Mouse (Mus musculus): ENCODE measurements around the gene Klrb1b. TPM values are rescaled to one million over a fixed set of nuclear protein-coding genes. Genes with fewer than 3 reads are reported as not detected.

The Klrb1b gene
- total RNA-seq, 2 experiments from 2014 or later: not detected

GRCm38 (mm10) chr6:128839921-128840320, 13.8 kb upstream of the Klrb1b start:
- TF ChIP-seq CTCF (IDR thresholded peaks at IDR 0.05): no peak
- Histone ChIP-seq H3K4me3 (no peak overlapping the region), H3K27ac (no peak overlapping the region)
- no peak for DNase-seq (ENCODE audit: extremely low spot score in 1 of 2, low spot score in 2 of 2)
- intact Hi-C loops (cut with DNase I): loop anchor here (1.0 kb wide), 2 partner anchors 76 to 110 kb away; no protein-coding TSS in a partner anchor

GRCm38 (mm10) chr6:128839266-128839771, 13.2 kb upstream of the Klrb1b start:
- H3K4me3 ChIP-seq: peak overlapping the region; percentile 72
- TF ChIP-seq CTCF (IDR thresholded peaks at IDR 0.05): peak; percentile 78
- peak; percentile 68 to 76 for DNase-seq (ENCODE audit: extremely low spot score in 1 of 2, low spot score in 2 of 2)
- intact Hi-C loops (cut with DNase I): loop anchor here (1.0 kb wide), 1 partner anchor 75 kb away; no protein-coding TSS in a partner anchor
- H3K27ac ChIP-seq: peak overlapping the region; percentile 95

- intact Hi-C loops (cut with DNase I): loop anchor here (1.0 kb wide), 2 partner anchors 35 to 74 kb away; no protein-coding TSS in a partner anchor
- DNase-seq (ENCODE audit: extremely low spot score in 1 of 2, low spot score in 2 of 2): peak; percentile 89
Observed at GRCm38 (mm10) chr6:128838342-128839265, 12.5 kb upstream of the Klrb1b start.

DNA sequence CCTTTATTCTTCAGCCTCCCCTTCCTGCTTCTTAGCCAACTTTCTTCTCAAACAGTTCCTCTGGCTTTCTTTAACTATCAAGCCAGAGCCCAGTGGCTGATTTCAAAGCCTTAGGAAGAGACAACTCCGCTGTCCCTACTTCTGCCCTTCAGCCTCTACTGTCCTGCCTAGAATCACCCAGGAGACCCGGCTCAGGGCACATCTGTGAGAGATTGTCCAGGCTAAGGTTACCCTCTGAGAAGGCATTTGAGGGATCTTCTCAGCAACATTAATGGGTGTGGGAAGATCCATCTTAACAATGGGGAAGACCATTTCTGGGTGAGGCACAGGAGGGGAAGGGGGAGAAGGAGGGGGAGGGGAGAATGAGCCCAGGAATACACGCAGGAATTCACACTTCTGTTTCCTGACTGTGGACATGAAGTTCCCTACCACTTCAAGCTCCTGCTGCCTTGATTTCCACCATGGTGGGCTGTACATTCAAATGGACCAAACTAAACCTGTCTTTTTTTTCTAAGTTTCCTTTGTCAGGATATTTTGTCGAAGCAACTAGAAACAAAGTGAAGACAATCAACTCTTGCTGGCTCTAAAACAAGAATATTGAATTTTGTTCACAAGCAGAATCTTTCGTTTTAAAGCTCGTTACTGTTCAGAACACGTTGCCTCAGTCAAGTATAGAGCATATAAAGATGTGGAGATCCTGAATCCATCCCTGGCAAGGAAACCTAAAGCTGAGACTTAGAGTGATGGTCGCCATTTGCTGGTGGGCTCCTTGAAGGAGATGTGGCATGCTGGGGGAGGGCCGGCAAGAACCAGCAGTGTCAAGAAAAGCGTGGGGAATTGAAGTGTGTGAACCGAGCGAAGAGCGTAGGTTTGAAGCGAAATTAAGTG, 11.6 kb upstream of the Klrb1b start:
- TF ChIP-seq CTCF (IDR thresholded peaks at IDR 0.05): no peak
- peak in 1 of 2 experiments; percentile 9 for DNase-seq (ENCODE audit: extremely low spot score in 1 of 2, low spot score in 2 of 2)
- Histone ChIP-seq H3K27ac (peak overlapping the region; percentile 82), H3K4me3 (peak overlapping the region; percentile 72)
- intact Hi-C loops (cut with DNase I): loop anchor here (1.0 kb wide), 1 partner anchor 34 kb away; no protein-coding TSS in a partner anchor

More at GRCm38 (mm10) chr6:128838342-128839265, 12.5 kb upstream of the Klrb1b start:
- Histone ChIP-seq H3K27ac (peak overlapping the region; percentile 95), H3K4me3 (peak overlapping the region; percentile 72)
- no peak for TF ChIP-seq CTCF (IDR thresholded peaks at IDR 0.05)

GRCm38 (mm10) chr6:128836955-128837334, 10.8 kb upstream of the Klrb1b start:
- intact Hi-C loops (cut with DNase I): no loop called here
- no peak for DNase-seq (ENCODE audit: extremely low spot score in 1 of 2, low spot score in 2 of 2)
- H3K4me3 ChIP-seq: peak overlapping the region; percentile 72
- no peak for TF ChIP-seq CTCF (IDR thresholded peaks at IDR 0.05)
- H3K27ac ChIP-seq: no peak overlapping the region

DNA sequence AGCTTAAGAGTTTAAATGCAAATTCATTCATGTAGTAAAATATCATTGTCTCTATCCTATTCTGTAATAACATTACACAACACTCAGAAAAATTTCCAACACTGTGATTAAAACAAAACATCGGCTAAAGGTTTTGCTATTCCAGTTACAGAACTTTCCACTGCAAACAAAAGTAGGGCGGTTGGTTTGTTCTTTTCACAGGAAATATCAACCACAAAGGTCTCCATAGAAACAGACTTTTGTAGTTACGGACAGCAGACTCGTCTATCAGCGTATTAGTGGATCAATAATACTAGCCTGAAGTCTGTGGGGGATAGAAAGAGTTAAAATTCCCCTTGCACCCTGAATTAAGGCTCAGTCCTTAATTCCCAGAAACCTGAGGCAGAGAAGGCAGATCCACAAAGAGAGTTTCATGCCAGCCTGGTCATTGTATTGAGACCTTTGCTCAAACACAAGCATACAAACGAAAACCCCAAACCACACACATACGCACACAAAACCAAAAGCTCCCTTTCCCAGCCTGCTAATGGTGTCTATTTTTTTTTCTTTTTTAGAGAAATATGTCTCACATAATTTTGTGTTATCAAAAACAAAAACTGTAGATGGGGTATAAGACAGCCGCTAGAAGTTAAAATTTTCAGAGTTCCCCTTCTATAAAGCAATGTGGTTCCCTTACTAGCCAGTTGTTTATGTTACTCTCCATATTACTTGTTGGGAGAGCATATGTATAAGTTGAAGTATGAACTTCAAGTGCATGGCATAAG, 10.2 kb upstream of the Klrb1b start:
- Histone ChIP-seq H3K4me3 (no peak overlapping the region), H3K27ac (no peak overlapping the region)
- TF ChIP-seq CTCF (IDR thresholded peaks at IDR 0.05): no peak
- intact Hi-C loops (cut with DNase I): no loop called here
- no peak for DNase-seq (ENCODE audit: extremely low spot score in 1 of 2, low spot score in 2 of 2)

DNA sequence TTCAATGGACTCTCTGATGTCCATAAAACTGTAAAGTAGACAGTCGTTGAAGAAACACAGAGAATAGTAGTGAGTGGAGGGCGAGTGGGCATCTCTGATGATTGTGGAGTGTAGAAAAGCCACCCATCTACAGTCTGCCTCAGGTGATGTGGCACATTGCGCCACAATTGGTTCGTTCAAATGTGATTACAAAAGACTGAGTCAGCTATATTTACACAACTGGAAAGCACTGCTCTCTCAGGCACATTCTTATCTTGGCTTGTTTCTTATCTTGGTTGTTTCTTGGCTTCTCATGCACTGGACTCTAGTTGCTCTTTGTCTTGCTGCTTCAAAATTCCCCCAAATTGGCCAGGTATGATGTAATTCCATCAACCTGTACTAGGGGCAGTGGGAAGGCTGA, 9.4 kb upstream of the Klrb1b start:
- intact Hi-C loops (cut with DNase I): no loop called here
- no peak for TF ChIP-seq CTCF (IDR thresholded peaks at IDR 0.05)
- Histone ChIP-seq H3K4me3 (no peak overlapping the region), H3K27ac (no peak overlapping the region)
- DNase-seq (ENCODE audit: extremely low spot score in 1 of 2, low spot score in 2 of 2): no peak

- no peak overlapping the region for H3K27ac ChIP-seq
- intact Hi-C loops (cut with DNase I): no loop called here
- H3K4me3 ChIP-seq: no peak overlapping the region
- no peak for DNase-seq (ENCODE audit: extremely low spot score in 1 of 2, low spot score in 2 of 2)
- no peak for TF ChIP-seq CTCF (IDR thresholded peaks at IDR 0.05)
Observed at GRCm38 (mm10) chr6:128833046-128833445, 6.9 kb upstream of the Klrb1b start.

DNA sequence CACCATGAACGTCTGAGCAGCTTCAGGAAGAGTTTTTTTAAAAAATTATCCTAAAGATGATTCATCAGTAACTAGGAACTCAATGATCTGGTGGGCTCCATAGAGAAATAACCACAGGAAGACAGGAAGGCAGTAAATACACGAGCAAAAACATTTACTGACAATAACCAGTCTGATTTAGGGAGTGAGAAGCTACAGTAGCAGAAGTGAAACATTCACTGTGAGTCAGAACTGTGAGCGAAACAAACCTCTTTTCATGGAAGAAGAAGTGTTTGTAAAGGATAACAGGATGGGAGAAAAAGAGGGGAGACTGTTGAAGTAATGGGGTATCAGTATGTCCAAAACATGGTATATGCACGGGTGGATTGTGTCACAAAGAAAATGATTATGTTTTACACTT, 3.7 kb upstream of the Klrb1b start:
- no peak for TF ChIP-seq CTCF (IDR thresholded peaks at IDR 0.05)
- Histone ChIP-seq H3K4me3 (no peak overlapping the region), H3K27ac (no peak overlapping the region)
- intact Hi-C loops (cut with DNase I): no loop called here
- no peak for DNase-seq (ENCODE audit: extremely low spot score in 1 of 2, low spot score in 2 of 2)

- no peak overlapping the region for H3K4me3 ChIP-seq
- no peak overlapping the region for H3K27ac ChIP-seq
- DNase-seq (ENCODE audit: extremely low spot score in 1 of 2, low spot score in 2 of 2): no peak
- intact Hi-C loops (cut with DNase I): no loop called here
- no peak for TF ChIP-seq CTCF (IDR thresholded peaks at IDR 0.05)
Observed at GRCm38 (mm10) chr6:128826781-128827180, 650 bp upstream of the Klrb1b start.

Measured in left cerebral cortex, adult 2 months (tissue).